Mouse (Mus musculus) thymus, postnatal 10 days (tissue): ENCODE results near the gene Lcn8.
"Not testable (repeated sequence)": the region's sequence is repeated elsewhere in the genome, so short reads cannot be mapped to it uniquely, and the experiment has no call there.

Source experiments
- DNase-seq, 2 experiments: peaks; one replicate each; pipeline ENCODE4 v3.0.0; 2021; ENCODE audit warnings: low spot score in 2 of 2

The Lcn8 gene

GRCm38 (mm10) chr2:25664125-25664524 lies 11.2 kb downstream of the Lcn8 start:
- DNase-seq: no peak

- DNase-seq: no peak
Observed at GRCm38 (mm10) chr2:25666516-25666915, 13.6 kb downstream of the Lcn8 start.

- DNase-seq: no peak
Observed at GRCm38 (mm10) chr2:25676486-25676885, 23.6 kb downstream of the Lcn8 start, which contains the start of gene Lcn6. Gene Lcn6 (plus strand): TSS chr2:25676786.

- peak; percentile 62 to 68 for DNase-seq
Observed at GRCm38 (mm10) chr2:25679559-25679958, 26.6 kb downstream of the Lcn8 start.

- DNase-seq: no peak
Observed at GRCm38 (mm10) chr2:25682426-25682825, 29.5 kb downstream of the Lcn8 start, which contains the start of gene Lcn10. Gene Lcn10 (plus strand): TSS chr2:25682726.

- no peak for DNase-seq
Observed at GRCm38 (mm10) chr2:25686941-25687340, 34.0 kb downstream of the Lcn8 start.

GRCm38 (mm10) chr2:25694605-25695004 lies 41.7 kb downstream of the Lcn8 start:
- peak in 1 of 2 experiments; percentile 66 for DNase-seq

- no peak for DNase-seq
Observed at GRCm38 (mm10) chr2:25696951-25697350, 44.0 kb downstream of the Lcn8 start.

GRCm38 (mm10) chr2:25698696-25699095 lies 45.8 kb downstream of the Lcn8 start:
- DNase-seq: no peak

GRCm38 (mm10) chr2:25699743-25700142 lies 46.8 kb downstream of the Lcn8 start, which contains the start of gene Obp2a:
Gene Obp2a (plus strand): TSS chr2:25700043.
- DNase-seq: not testable (repeated sequence)

- DNase-seq: no peak
Observed at GRCm38 (mm10) chr2:25701001-25701400, 48.1 kb downstream of the Lcn8 start.

GRCm38 (mm10) chr2:25703706-25704105 lies 50.8 kb downstream of the Lcn8 start:
- DNase-seq: no peak
